Mouse (Mus musculus) embryonic facial prominence, embryonic 15.5 days (tissue): ENCODE results near the gene Bbx. TPM values are rescaled to one million over a fixed set of nuclear protein-coding genes. Genes with fewer than 3 reads are reported as not detected.

Experiments
- ATAC-seq: fragments of 200-750 bp; cut with Nextera tagmentation; 2 replicates; pipeline ENCODE4 v1.8.0; 2017; ENCODE audit warnings: low read depth, moderate TSS enrichment; ENCODE audit not compliant: insufficient number of reproducible peaks, low FRiP score, low TSS enrichment
- H3K27ac ChIP-seq: fragments of 300-500 bp; sonication (generic); replicated peaks from 2 replicates; pipeline ENCODE4 v1.5.1; 2015; ENCODE audit warnings: mild to moderate bottlenecking, inconsistent platforms
- H3K27me3 ChIP-seq: fragments of 300-500 bp; sonication (generic); 2 replicates; pipeline ENCODE4 v1.6.1; 2015; ENCODE audit warnings: inconsistent platforms
- H3K36me3 ChIP-seq: fragments of 300-500 bp; sonication (generic); 2 replicates; pipeline ENCODE4 v1.6.1; 2015; ENCODE audit warnings: mild to moderate bottlenecking, inconsistent platforms
- H3K4me1 ChIP-seq: fragments of 300-500 bp; sonication (generic); 2 replicates; pipeline ENCODE4 v1.6.1; 2015; ENCODE audit warnings: inconsistent platforms
- H3K4me2 ChIP-seq: fragments of 300-500 bp; sonication (generic); replicated peaks from 2 replicates; pipeline ENCODE4 v1.6.1; 2015; ENCODE audit warnings: mild to moderate bottlenecking, inconsistent platforms
- H3K4me3 ChIP-seq: fragments of 300-500 bp; sonication (generic); replicated peaks from 2 replicates; pipeline ENCODE4 v1.5.1; 2015; ENCODE audit warnings: mild to moderate bottlenecking, inconsistent platforms
- H3K9ac ChIP-seq: fragments of 300-500 bp; sonication (generic); 2 replicates; pipeline ENCODE4 v1.6.1; 2015; ENCODE audit warnings: inconsistent platforms
- H3K9me3 ChIP-seq: fragments of 300-500 bp; sonication (generic); replicated peaks from 2 replicates; pipeline ENCODE4 v1.6.1; 2016; ENCODE audit warnings: inconsistent platforms
- WGBS: fragments of 180-500 bp; shearing (Covaris S2); methylation state at CpG from one replicate; pipeline ENCODE4 v1.1.7; 2015; 5-methylcytosine and 5-hydroxymethylcytosine counted together
- polyA plus RNA-seq: library from polyadenylated mRNA; unstranded; fragments of >200 nt; fragmentation: Nextera tagmentation; extraction: Ambion mirVana; gene quantifications from 2 replicates; pipeline ENCODE4 v1.2.1, GENCODE M21; 2015

The Bbx gene
- polyA plus RNA-seq, 1 experiment from 2014 or later, result 43.7 TPM

- Histone ChIP-seq H3K4me2 (no peak overlapping the region), H3K36me3 (0 out of 2 replicates have a peak, but pooled peaks cover 8% of the 10 kb centered on the region), H3K4me1 (0 out of 2 replicates have a peak, but pooled peaks cover 2% of the 10 kb centered on the region), H3K27me3 (no peaks in the 10 kb centered on the region), H3K4me3 (no peak overlapping the region), H3K9me3 (no peaks in the 10 kb centered on the region), H3K27ac (no peak overlapping the region), H3K9ac (no peak overlapping the region)
- 60% methylated on average over 1 of the region's 1 CpGs for WGBS
- ATAC-seq, result no peak
These were observed 205.9 kb downstream of the Bbx start for GRCm38 (mm10) chr16:50226274-50226673.

GRCm38 (mm10) chr16:50224946-50225345 is 207.2 kb downstream of the Bbx start:
- WGBS, result 84% methylated on average over 3 of the region's 3 CpGs
- ATAC-seq, result no peak
- no peak overlapping the region for H3K9ac ChIP-seq

GRCm38 (mm10) chr16:50220734-50221501 is 211.3 kb downstream of the Bbx start:
- 66% methylated on average over 8 of the region's 8 CpGs for WGBS
- H3K9ac ChIP-seq, result no peak overlapping the region
- H3K36me3 ChIP-seq, result peaks cover 12% of the 10 kb centered on the region; the same call in 1 of the 2 replicates
- H3K27me3 ChIP-seq, result no peaks in the 10 kb centered on the region
- H3K9me3 ChIP-seq, result no peaks in the 10 kb centered on the region
- no peak overlapping the region for H3K4me3 ChIP-seq
- H3K4me1 ChIP-seq, result 0 out of 2 replicates have a peak, but pooled peaks cover 3% of the 10 kb centered on the region
- no peak; the same call in 1 of the 2 replicates for ATAC-seq
- peak overlapping the region; percentile 61; the same call in 1 of the 2 replicates for H3K27ac ChIP-seq
- H3K4me2 ChIP-seq, result no peak overlapping the region

More at GRCm38 (mm10) chr16:50224946-50225345, 207.2 kb downstream of the Bbx start:
- Histone ChIP-seq H3K27me3 (no peaks in the 10 kb centered on the region), H3K4me3 (no peak overlapping the region), H3K27ac (no peak overlapping the region), H3K36me3 (0 out of 2 replicates have a peak, but pooled peaks cover 8% of the 10 kb centered on the region), H3K9me3 (no peaks in the 10 kb centered on the region), H3K4me2 (no peak overlapping the region), H3K4me1 (0 out of 2 replicates have a peak, but pooled peaks cover 3% of the 10 kb centered on the region)

- no peak for ATAC-seq
- H3K4me2 ChIP-seq, result no peak overlapping the region
- no peaks in the 10 kb centered on the region for H3K27me3 ChIP-seq
- no peaks in the 10 kb centered on the region for H3K9me3 ChIP-seq
- H3K4me1 ChIP-seq, result 0 out of 2 replicates have a peak, but pooled peaks cover 3% of the 10 kb centered on the region
- no peak overlapping the region for H3K27ac ChIP-seq
- no peak overlapping the region for H3K4me3 ChIP-seq
- no peak overlapping the region for H3K9ac ChIP-seq
- peaks cover 4% of the 10 kb centered on the region; the same call in 1 of the 2 replicates for H3K36me3 ChIP-seq
These were observed 215.1 kb downstream of the Bbx start for GRCm38 (mm10) chr16:50217084-50217483.

DNA sequence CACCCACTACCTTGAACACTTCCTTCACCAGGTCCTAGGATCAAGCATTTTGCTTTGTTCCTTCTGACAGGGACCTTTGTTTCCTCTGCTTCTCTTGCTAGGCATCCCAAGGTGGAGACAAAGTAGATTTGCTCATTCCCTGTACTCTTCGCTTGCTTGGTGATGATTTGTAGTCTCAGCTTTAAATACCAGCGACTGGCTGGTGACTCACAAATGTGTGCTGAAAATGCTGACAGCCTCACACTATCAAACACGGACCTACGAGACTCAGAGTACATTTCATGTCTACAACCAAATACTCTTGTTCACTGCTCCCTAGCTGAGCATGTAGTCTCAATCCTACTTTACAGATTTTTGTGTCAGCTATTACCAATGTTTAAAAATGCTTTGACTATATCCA is 220.5 kb downstream of the Bbx start:
- Histone ChIP-seq H3K4me1 (no peaks in the 10 kb centered on the region), H3K36me3 (no peaks in the 10 kb centered on the region), H3K9me3 (no peaks in the 10 kb centered on the region), H3K4me2 (no peak overlapping the region), H3K4me3 (no peak overlapping the region), H3K27me3 (no peaks in the 10 kb centered on the region), H3K9ac (no peak overlapping the region), H3K27ac (no peak overlapping the region)
- ATAC-seq, result no peak
- 85% methylated on average over 4 of the region's 4 CpGs for WGBS

DNA sequence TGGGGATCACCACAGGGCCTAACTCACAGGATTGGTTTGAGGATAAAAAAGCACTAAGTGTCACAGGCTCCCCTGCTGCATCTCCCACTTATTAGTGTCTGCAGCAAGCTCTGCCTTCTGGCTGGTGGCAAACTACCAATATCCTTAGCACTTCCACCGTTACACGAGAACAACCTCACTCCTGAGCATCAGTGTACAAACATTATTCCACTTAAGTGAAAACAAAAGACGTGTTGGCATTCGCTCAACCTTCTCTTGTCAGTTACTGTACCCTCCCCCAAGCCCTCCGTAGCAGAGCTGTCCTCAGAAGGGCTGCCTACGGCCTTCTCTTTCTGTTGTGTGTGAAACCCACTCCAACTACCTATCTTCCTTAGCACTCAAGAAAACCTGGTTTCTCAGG is 221.0 kb downstream of the Bbx start:
- 62% methylated on average over 6 of the region's 6 CpGs for WGBS
- H3K36me3 ChIP-seq, result no peaks in the 10 kb centered on the region

GRCm38 (mm10) chr16:50210742-50211141 is 221.4 kb downstream of the Bbx start:
- Histone ChIP-seq H3K9ac (no peak overlapping the region), H3K4me1 (no peaks in the 10 kb centered on the region), H3K4me3 (no peak overlapping the region), H3K9me3 (no peaks in the 10 kb centered on the region), H3K4me2 (no peak overlapping the region), H3K36me3 (no peaks in the 10 kb centered on the region), H3K27ac (no peak overlapping the region), H3K27me3 (no peaks in the 10 kb centered on the region)
- ATAC-seq, result no peak
- WGBS, result 81% methylated on average over 2 of the region's 2 CpGs

More for the DNA sequence above, 221.0 kb downstream of the Bbx start:
- no peaks in the 10 kb centered on the region for H3K27me3 ChIP-seq
- H3K9ac ChIP-seq, result no peak overlapping the region
- no peaks in the 10 kb centered on the region for H3K9me3 ChIP-seq
- H3K4me3 ChIP-seq, result no peak overlapping the region
- H3K4me1 ChIP-seq, result no peaks in the 10 kb centered on the region
- H3K4me2 ChIP-seq, result no peak overlapping the region
- H3K27ac ChIP-seq, result no peak overlapping the region
- no peak for ATAC-seq

DNA sequence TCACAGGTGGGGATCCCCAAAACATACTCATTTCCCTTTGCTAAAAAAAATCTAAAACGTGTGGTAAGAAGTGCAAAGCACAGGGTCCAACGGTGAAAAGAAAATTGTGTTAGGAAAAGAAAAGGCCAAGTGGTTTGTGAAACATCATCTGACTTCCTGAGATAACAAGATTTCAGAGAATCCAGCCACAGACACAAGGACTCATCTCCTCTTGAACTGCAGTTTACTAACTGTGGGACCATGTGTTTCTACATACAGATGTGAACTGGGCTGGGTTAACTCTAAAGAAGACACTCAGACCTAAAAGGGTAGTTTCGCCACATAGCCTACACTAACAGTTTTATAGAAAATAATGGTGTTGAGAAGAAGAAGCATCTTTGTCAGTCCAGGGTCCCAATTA is 227.2 kb downstream of the Bbx start:
- Histone ChIP-seq H3K4me1 (no peaks in the 10 kb centered on the region), H3K9ac (no peak overlapping the region), H3K27me3 (no peaks in the 10 kb centered on the region), H3K27ac (no peak overlapping the region), H3K36me3 (peaks cover 16% of the 10 kb centered on the region), H3K9me3 (no peaks in the 10 kb centered on the region), H3K4me3 (no peak overlapping the region), H3K4me2 (no peak overlapping the region)
- 77% methylated on average over 3 of the region's 3 CpGs for WGBS
- ATAC-seq, result no peak

DNA sequence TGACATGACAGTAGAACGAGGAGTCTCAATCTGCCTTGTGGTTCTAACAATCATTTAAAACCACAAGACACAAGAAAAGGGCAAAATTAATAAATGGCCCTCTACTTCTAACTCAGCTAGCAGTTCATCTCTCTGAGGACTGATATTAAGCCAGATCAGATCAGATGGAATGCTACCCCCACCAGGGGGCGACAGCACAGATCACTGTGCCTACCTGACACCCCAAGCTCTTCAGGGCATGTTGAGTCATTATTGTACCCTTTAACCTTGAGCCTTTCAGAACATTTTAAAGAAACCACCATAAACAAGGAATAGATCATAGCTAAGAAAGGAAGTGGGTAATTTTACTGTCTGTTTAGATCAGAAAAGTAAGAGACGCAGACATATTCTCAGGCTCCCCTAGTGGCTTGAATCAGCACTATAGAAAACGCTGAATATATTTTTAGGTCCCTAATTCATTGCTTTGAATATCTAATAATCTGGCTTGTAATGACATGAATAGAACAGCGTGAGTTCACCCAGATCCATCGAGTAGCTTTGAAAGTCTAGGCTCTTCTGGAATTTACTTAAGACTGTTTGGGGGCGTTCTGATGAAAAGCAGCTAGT is 230.5 kb downstream of the Bbx start:
- no peaks in the 10 kb centered on the region for H3K27me3 ChIP-seq
- H3K27ac ChIP-seq, result no peak overlapping the region
- H3K4me1 ChIP-seq, result no peaks in the 10 kb centered on the region
- peaks cover 30% of the 10 kb centered on the region for H3K36me3 ChIP-seq
- no peaks in the 10 kb centered on the region for H3K9me3 ChIP-seq
- no peak overlapping the region for H3K4me3 ChIP-seq
- H3K9ac ChIP-seq, result no peak overlapping the region
- 81% methylated on average over 7 of the region's 7 CpGs for WGBS
- ATAC-seq, result no peak
- H3K4me2 ChIP-seq, result no peak overlapping the region

DNA sequence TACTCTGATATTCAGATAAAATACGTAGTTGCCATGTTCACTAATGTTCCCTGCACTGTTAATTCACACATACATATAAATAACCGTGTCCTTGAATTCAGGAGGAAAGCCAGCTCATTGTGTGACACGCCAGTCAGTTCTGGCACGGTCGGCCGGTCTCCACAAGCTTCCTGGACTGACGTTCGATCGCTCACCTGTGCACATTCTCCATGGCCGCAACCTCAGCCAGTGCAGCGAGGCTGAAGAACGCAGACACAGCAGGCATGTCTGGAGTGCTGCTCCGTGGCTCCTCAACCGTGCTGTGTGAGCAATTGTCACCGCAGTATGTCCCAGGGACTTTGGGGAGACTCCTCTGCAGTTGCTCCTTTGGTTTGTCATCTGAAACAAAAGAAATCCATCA is 232.0 kb downstream of the Bbx start:
- Histone ChIP-seq H3K4me2 (no peak overlapping the region), H3K9ac (no peak overlapping the region), H3K9me3 (no peaks in the 10 kb centered on the region), H3K36me3 (peaks cover 33% of the 10 kb centered on the region), H3K4me3 (no peak overlapping the region), H3K27me3 (no peaks in the 10 kb centered on the region), H3K27ac (no peak overlapping the region), H3K4me1 (no peaks in the 10 kb centered on the region)
- no peak for ATAC-seq
- 90% methylated on average over 15 of the region's 15 CpGs for WGBS

- no peak overlapping the region for H3K9ac ChIP-seq
- no peaks in the 10 kb centered on the region for H3K27me3 ChIP-seq
- ATAC-seq, result no peak; the same call in 1 of the 2 replicates
- peaks cover 26% of the 10 kb centered on the region for H3K36me3 ChIP-seq
- no peak overlapping the region for H3K4me3 ChIP-seq
- no peaks in the 10 kb centered on the region for H3K4me1 ChIP-seq
- no peak overlapping the region for H3K27ac ChIP-seq
- no peak overlapping the region for H3K4me2 ChIP-seq
- no peaks in the 10 kb centered on the region for H3K9me3 ChIP-seq
- 62% methylated on average over 4 of the region's 4 CpGs for WGBS
These were observed 236.1 kb downstream of the Bbx start for GRCm38 (mm10) chr16:50196118-50196517.
